Mouse (Mus musculus) intestine, embryonic 14.5 days (tissue): Measurements from ENCODE around the gene Cct5. TPM values are rescaled to one million over a fixed set of nuclear protein-coding genes. Genes with fewer than 3 reads are reported as not detected.
A peak's percentile ranks its signal among the peaks of the same experiment; 100 is the strongest.

Experiments
- ATAC-seq: fragments of 200-750 bp; cut with Nextera tagmentation; replicated peaks from 2 replicates; pipeline ENCODE4 v1.8.0; 2017; ENCODE audit warnings: low read depth, moderate number of reproducible peaks, moderate TSS enrichment, moderate library complexity; ENCODE audit not compliant: low FRiP score, low TSS enrichment
- DNase-seq: peaks from one replicate; pipeline ENCODE4 v3.0.0-alpha.2; 2018; ENCODE audit warnings: low spot score
- H3K27ac ChIP-seq: fragments of 300-500 bp; sonication (generic); 2 replicates; pipeline ENCODE4 v1.5.1; 2014; ENCODE audit warnings: low read depth, mild to moderate bottlenecking, control low read depth
- H3K27me3 ChIP-seq: fragments of 300-500 bp; sonication (generic); replicated peaks from 2 replicates; pipeline ENCODE4 v1.6.1; 2014; ENCODE audit warnings: low read length, control low read depth; ENCODE audit not compliant: control insufficient read depth, insufficient read depth
- H3K36me3 ChIP-seq: fragments of 300-500 bp; sonication (generic); 2 replicates; pipeline ENCODE4 v1.6.1; 2014; ENCODE audit warnings: low read length, control low read depth; ENCODE audit not compliant: control insufficient read depth, insufficient read depth
- H3K4me1 ChIP-seq: fragments of 300-500 bp; sonication (generic); replicated peaks from 2 replicates; pipeline ENCODE4 v1.6.1; 2014; ENCODE audit warnings: low read length, control low read depth, mixed read lengths; ENCODE audit not compliant: control insufficient read depth, insufficient read depth
- H3K4me2 ChIP-seq: fragments of 300-500 bp; sonication (generic); 2 replicates; pipeline ENCODE4 v1.6.1; 2014; ENCODE audit warnings: low read length
- H3K4me3 ChIP-seq: fragments of 300-500 bp; sonication (generic); 2 replicates; pipeline ENCODE4 v1.5.1; 2014; ENCODE audit warnings: low read depth, low read length, control low read depth, mixed read lengths
- H3K9ac ChIP-seq: fragments of 300-500 bp; sonication (generic); 2 replicates; pipeline ENCODE4 v1.6.1; 2014; ENCODE audit warnings: mild to moderate bottlenecking, low read length
- H3K9me3 ChIP-seq: fragments of 300-500 bp; sonication (generic); 2 replicates; pipeline ENCODE4 v1.6.1; 2016; ENCODE audit warnings: low read length, control low read depth; ENCODE audit not compliant: control insufficient read depth
- WGBS: fragments of 180-500 bp; shearing (Covaris S2); extraction: QIAGEN DNeasy Blood & Tissue Kit; methylation state at CpG from one replicate; pipeline ENCODE4 v1.1.7; 2014; 5-methylcytosine and 5-hydroxymethylcytosine counted together
- polyA plus RNA-seq: library from polyadenylated mRNA; unstranded; fragments of >200 nt; fragmentation: Nextera tagmentation; extraction: Ambion mirVana; gene quantifications from 2 replicates; pipeline ENCODE4 v1.2.1, GENCODE M21; 2014

Cct5 gene
- polyA plus RNA-seq, 1 experiment from 2014 or later: 599 TPM

- no peaks in the 10 kb centered on the region for H3K4me1 ChIP-seq
- H3K9ac ChIP-seq: no peak overlapping the region
- H3K4me3 ChIP-seq: no peak overlapping the region
Measured at GRCm38 (mm10) chr15:31611976-31612375, 10.4 kb upstream of the Cct5 start.

DNA sequence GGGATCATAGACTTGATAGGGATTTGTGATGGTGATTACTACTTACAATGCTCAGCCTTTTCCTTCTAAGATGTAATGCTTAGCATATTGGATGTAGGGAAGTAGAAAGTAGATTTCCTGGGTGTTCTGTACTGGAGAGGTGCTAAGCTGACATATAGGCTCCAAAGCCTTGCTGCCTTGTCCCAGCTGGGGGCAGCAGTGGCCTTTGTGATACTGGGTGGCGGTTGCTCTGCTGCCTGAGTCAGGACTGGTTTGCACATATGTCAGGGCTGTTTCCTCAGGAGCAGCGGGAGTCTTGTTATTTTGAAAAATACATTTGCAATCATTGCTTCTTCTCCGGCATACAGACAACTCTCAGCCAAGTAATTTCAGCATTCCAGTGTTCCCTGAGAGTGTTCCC, 9.4 kb upstream of the Cct5 start:
- H3K4me2 ChIP-seq: no peak overlapping the region
- no peaks in the 10 kb centered on the region for H3K4me1 ChIP-seq
- ATAC-seq (no peak), DNase-seq (no peak)
- no peak overlapping the region for H3K27ac ChIP-seq
- H3K27me3 ChIP-seq: no peaks in the 10 kb centered on the region
- no peak overlapping the region for H3K9ac ChIP-seq
- WGBS: 60% methylated on average over 3 of the region's 3 CpGs
- no peaks in the 10 kb centered on the region for H3K9me3 ChIP-seq
- H3K36me3 ChIP-seq: no peaks in the 10 kb centered on the region; the same call in 1 of the 2 replicates
- no peak overlapping the region for H3K4me3 ChIP-seq

More at GRCm38 (mm10) chr15:31611976-31612375, 10.4 kb upstream of the Cct5 start:
- H3K36me3 ChIP-seq: peaks cover 2% of the 10 kb centered on the region
- H3K27ac ChIP-seq: no peak overlapping the region
- DNase-seq (no peak), ATAC-seq (no peak)
- H3K9me3 ChIP-seq: no peaks in the 10 kb centered on the region
- WGBS: 91% methylated on average over 4 of the region's 4 CpGs
- no peak overlapping the region for H3K4me2 ChIP-seq
- H3K27me3 ChIP-seq: no peaks in the 10 kb centered on the region

GRCm38 (mm10) chr15:31606821-31607220, 5.2 kb upstream of the Cct5 start:
- WGBS: 61% methylated on average over 6 of the region's 6 CpGs

DNA sequence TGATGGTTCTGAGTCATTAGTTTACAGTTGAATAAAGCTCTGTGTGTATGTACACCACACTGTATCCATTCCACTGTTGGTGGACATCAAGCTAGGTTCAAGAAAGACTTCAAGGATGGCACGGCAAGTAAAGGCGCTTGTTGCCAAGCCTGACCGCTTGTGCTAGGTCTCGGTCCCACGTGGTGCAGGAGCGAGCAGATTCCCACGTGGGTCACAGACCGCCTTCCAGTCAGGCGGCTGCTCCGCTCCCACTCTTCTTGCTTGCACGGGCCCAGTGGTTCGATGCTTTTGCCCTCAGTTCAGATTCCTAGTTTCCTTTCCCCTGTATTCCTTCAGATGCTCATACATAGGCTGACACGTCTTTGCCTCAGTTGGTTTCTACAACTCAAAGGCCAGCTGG, 1.5 kb upstream of the Cct5 start:
- Histone ChIP-seq H3K4me1 (peaks cover 20% of the 10 kb centered on the region), H3K27ac (no peak overlapping the region), H3K36me3 (peaks cover 4% of the 10 kb centered on the region; the same call in 1 of the 2 replicates), H3K4me2 (peak overlapping the region; percentile 60), H3K9me3 (no peaks in the 10 kb centered on the region), H3K27me3 (no peaks in the 10 kb centered on the region), H3K4me3 (0 out of 2 replicates have a peak overlapping the region, but pooled peaks have one; percentile 99), H3K9ac (no peak overlapping the region)
- WGBS: 88% methylated on average over 13 of the region's 13 CpGs
- DNase-seq (no peak), ATAC-seq (no peak)

More at GRCm38 (mm10) chr15:31606821-31607220, 5.2 kb upstream of the Cct5 start:
- DNase-seq (no peak), ATAC-seq (no peak)
- Histone ChIP-seq H3K9me3 (no peaks in the 10 kb centered on the region), H3K4me3 (no peak overlapping the region), H3K27me3 (no peaks in the 10 kb centered on the region), H3K36me3 (no peaks in the 10 kb centered on the region), H3K4me2 (no peak overlapping the region), H3K4me1 (peaks cover 6% of the 10 kb centered on the region; the same call in 1 of the 2 replicates), H3K27ac (no peak overlapping the region), H3K9ac (no peak overlapping the region)

DNA sequence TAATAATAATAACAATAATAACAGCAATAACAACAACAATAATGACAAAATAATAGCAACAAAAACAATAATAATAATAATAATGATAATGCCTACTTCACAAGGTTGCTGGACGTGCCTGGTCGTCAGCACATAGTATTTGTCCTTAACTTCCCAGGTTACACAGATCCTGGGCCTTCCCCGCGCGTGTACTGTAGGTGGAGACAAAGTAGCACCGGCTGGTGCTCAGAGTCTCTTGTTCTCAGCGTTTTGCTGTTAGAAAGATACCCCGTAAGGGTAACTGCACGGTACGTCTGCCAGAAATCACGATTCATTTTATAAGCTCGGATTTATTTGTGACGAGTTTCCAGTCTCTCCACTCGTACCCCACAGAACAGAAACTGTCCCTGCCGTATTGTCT, 822 bp upstream of the Cct5 start:
- Histone ChIP-seq H3K27ac (peak overlapping the region; percentile 78), H3K9ac (peak overlapping the region; percentile 96), H3K4me2 (peak overlapping the region; percentile 60), H3K9me3 (no peaks in the 10 kb centered on the region), H3K36me3 (peaks cover 10% of the 10 kb centered on the region), H3K4me1 (peaks cover 20% of the 10 kb centered on the region), H3K4me3 (peak overlapping the region; percentile 99), H3K27me3 (no peaks in the 10 kb centered on the region)
- 3% methylated on average over 15 of the region's 15 CpGs for WGBS
- ATAC-seq (peak; percentile 57), DNase-seq (peak; percentile 74)

DNA sequence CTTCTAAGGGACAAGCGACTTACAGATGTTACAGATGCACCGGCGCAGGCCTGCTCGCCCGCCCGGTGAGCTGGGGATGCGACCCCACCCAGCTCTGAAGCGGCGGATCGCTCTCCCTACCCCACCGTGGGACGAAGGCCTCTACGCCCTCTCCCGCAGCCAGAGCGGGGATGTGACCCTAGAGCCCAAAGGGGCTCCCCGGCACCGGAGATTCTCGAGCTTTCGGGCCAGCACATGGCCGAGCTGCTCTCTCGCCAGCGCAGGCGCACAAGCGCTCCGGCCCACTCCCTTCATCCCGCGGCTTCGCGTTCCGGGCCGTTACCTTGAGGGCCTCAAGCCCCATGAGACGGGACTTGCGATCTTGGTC, 342 bp downstream of the Cct5 start:
- no peaks in the 10 kb centered on the region for H3K27me3 ChIP-seq
- no peaks in the 10 kb centered on the region for H3K9me3 ChIP-seq
- WGBS: under 1% methylated on average over 33 of the region's 33 CpGs
- ATAC-seq: peak; percentile 76
- DNase-seq: no peak
- peak overlapping the region; percentile 100 for H3K4me2 ChIP-seq
- H3K4me1 ChIP-seq: peaks cover 20% of the 10 kb centered on the region
- H3K36me3 ChIP-seq: peaks cover 21% of the 10 kb centered on the region
- H3K9ac ChIP-seq: peak overlapping the region; percentile 96
- peak overlapping the region; percentile 78 for H3K27ac ChIP-seq
- H3K4me3 ChIP-seq: peak overlapping the region; percentile 99

GRCm38 (mm10) chr15:31599834-31600233, 1.8 kb downstream of the Cct5 start:
- ATAC-seq (no peak), DNase-seq (no peak)
- H3K9me3 ChIP-seq: no peaks in the 10 kb centered on the region
- no peak overlapping the region for H3K27ac ChIP-seq
- 73% methylated on average over 4 of the region's 4 CpGs for WGBS
- peaks cover 35% of the 10 kb centered on the region for H3K36me3 ChIP-seq
- no peak overlapping the region for H3K9ac ChIP-seq
- no peak overlapping the region for H3K4me3 ChIP-seq
- H3K4me1 ChIP-seq: peaks cover 17% of the 10 kb centered on the region
- no peaks in the 10 kb centered on the region for H3K27me3 ChIP-seq
- H3K4me2 ChIP-seq: peak overlapping the region; percentile 100

DNA sequence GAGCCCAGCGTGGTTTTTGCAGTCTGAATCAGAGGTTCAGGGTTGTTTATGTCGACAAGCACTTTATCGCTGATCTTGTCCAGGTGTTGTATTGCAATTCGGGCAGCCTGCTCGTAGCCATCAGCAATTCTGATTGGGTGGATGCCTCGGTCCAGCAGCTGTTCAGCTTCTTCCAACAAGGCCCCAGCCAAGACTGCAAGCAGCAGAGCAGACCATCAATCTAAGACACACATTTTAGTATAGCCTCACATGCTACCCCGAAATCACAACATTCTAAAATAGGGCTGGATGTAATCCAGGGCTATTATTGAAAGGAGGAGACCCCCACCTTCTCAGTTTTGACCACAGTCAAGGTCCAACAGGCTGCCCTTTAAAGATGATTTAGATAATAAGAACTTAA, 6.0 kb downstream of the Cct5 start:
- Histone ChIP-seq H3K4me3 (no peak overlapping the region), H3K36me3 (peaks cover 77% of the 10 kb centered on the region), H3K4me2 (no peak overlapping the region), H3K9me3 (no peaks in the 10 kb centered on the region), H3K9ac (no peak overlapping the region), H3K27ac (no peak overlapping the region), H3K4me1 (peaks cover 14% of the 10 kb centered on the region), H3K27me3 (no peaks in the 10 kb centered on the region)
- DNase-seq (no peak), ATAC-seq (no peak)
- WGBS: 49% methylated on average over 7 of the region's 7 CpGs

- no peak overlapping the region for H3K27ac ChIP-seq
- ATAC-seq: no peak
- DNase-seq: no peak
- H3K4me1 ChIP-seq: peaks cover 4% of the 10 kb centered on the region
- H3K4me2 ChIP-seq: no peak overlapping the region
- H3K9ac ChIP-seq: no peak overlapping the region
- H3K36me3 ChIP-seq: peaks cover 90% of the 10 kb centered on the region
- WGBS: 88% methylated on average over 14 of the region's 14 CpGs
- no peaks in the 10 kb centered on the region for H3K27me3 ChIP-seq
- H3K4me3 ChIP-seq: no peak overlapping the region
- no peaks in the 10 kb centered on the region for H3K9me3 ChIP-seq
Measured at GRCm38 (mm10) chr15:31594260-31594659, 7.3 kb downstream of the Cct5 start.
